Mouse (Mus musculus): Measurements from ENCODE around the gene Copa. TPM values are rescaled to one million over a fixed set of nuclear protein-coding genes. Genes with fewer than 3 reads are reported as not detected.

Gene Copa
- polyA plus RNA-seq, 1 experiment from 2014 or later, result 55.4 TPM

DNA sequence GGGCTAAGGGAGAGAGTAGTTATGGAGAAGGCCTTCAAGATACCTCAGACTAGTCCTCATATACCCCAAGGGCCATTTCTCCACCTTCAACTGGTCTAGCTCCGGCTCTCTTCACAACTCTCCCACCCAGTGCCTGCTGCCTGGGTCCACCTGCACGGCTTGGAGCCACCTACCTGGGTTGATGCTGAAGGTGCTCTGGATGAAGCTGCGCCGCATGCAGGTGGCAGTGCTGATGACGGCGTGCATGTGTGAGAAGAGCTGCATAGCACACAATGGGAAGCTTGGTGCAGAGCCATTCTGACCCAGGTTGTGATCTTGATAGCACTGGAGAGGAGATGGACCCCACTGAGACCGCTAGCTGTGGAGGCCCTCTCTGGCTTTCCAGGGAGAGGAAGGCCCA is 9.7 kb upstream of the Copa start:
- peaks cover 83% of the 10 kb centered on the region for H3K36me3 ChIP-seq (replicated peaks; ENCODE audit: insufficient read depth, low read length)
- 92% methylated on average over 7 of the region's 7 CpGs for WGBS (ENCODE audit: insufficient replicate concordance)

DNA sequence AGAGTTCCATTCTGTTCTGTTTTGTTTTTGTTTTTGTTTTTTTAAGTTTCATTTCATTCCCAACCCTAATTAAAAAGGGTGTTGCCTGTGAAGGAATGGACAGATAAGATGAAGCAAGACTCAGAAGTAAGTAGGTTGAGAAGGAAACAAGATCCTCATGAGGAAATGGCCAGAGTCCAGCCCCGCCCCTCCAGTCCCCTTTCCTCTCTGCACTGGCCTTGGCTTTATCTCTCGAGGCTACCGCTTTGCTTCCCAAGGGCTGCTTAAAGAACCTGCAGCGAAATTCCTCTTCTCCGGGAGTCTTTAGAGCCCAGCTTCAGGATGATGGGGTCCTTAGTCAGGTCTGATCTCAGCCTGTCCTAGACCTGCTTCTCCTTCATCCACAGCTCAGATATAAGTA is 4.3 kb upstream of the Copa start:
- TF ChIP-seq CTCF (IDR thresholded peaks at IDR 0.05; ENCODE audit: low read depth), result no peak
- no peak for TF ChIP-seq EP300 (IDR thresholded peaks at IDR 0.05; ENCODE audit: low read depth)
- no peak for DNase-seq
- Histone ChIP-seq H3K36me3 (replicated peaks; ENCODE audit: insufficient read depth, low read length) (peaks cover 51% of the 10 kb centered on the region), H3K27me3 (ENCODE audit: insufficient read depth, low read length) (no peaks in the 10 kb centered on the region), H3K4me2 (ENCODE audit: low read depth, low read length) (no peak overlapping the region), H3K4me3 (ENCODE audit: low read depth, low read length) (no peak overlapping the region), H3K9me3 (ENCODE audit: low read length) (no peaks in the 10 kb centered on the region), H3K9ac (replicated peaks) (no peak overlapping the region), H3K4me1 (ENCODE audit: insufficient read depth) (peaks cover 3% of the 10 kb centered on the region), H3K27ac (ENCODE audit: low read depth) (no peak overlapping the region)
- no peak for ATAC-seq
- 66% methylated on average over 5 of the region's 5 CpGs for WGBS (ENCODE audit: insufficient replicate concordance)

More for the DNA sequence above, 9.7 kb upstream of the Copa start:
- H3K27me3 ChIP-seq (ENCODE audit: insufficient read depth, low read length), result no peaks in the 10 kb centered on the region
- H3K4me1 ChIP-seq (ENCODE audit: insufficient read depth), result no peaks in the 10 kb centered on the region
- no peak for ATAC-seq
- H3K27ac ChIP-seq (ENCODE audit: low read depth), result no peak overlapping the region
- H3K9ac ChIP-seq (replicated peaks), result no peak overlapping the region
- no peak for DNase-seq
- no peak overlapping the region for H3K4me2 ChIP-seq (ENCODE audit: low read depth, low read length)
- no peak overlapping the region for H3K4me3 ChIP-seq (ENCODE audit: low read depth, low read length)
- TF ChIP-seq EP300 (IDR thresholded peaks at IDR 0.05; ENCODE audit: low read depth) (no peak), CTCF (IDR thresholded peaks at IDR 0.05; ENCODE audit: low read depth) (no peak)
- H3K9me3 ChIP-seq (ENCODE audit: low read length), result no peaks in the 10 kb centered on the region

DNA sequence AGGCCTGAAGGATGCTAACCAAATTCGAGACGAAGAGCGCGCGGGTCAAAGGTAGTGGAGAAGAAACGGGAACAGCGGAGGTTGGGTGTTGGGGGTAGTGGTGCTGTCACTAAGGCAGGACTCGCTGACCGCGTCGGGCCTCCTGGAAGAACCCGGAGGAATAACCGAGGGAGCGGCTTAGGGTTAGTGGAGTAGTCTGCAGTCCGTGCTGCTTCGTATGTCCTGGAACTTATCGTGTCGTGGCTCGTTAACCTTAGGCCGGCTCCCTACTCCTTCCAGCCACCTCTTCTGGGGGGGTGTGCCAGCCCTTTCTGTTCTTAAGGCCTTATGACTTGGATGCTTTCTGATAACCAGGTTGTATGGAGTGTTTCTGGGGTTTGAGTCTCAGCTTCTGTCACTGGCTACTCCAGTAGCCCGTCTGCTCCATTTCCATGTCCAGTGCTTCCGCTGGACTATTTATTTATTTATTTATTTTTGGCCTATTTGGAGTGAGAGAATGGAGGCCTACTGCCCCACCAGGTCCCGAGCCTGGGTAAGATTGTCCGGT is 643 bp downstream of the Copa start:
- Histone ChIP-seq H3K4me2 (ENCODE audit: low read depth, low read length) (peak overlapping the region; percentile 72), H3K4me3 (ENCODE audit: low read depth, low read length) (peak overlapping the region; percentile 85), H3K27ac (ENCODE audit: low read depth) (peak overlapping the region; percentile 79), H3K9ac (replicated peaks) (peak overlapping the region; percentile 87), H3K9me3 (ENCODE audit: low read length) (no peaks in the 10 kb centered on the region), H3K36me3 (replicated peaks; ENCODE audit: insufficient read depth, low read length) (peaks cover 15% of the 10 kb centered on the region), H3K4me1 (ENCODE audit: insufficient read depth) (peaks cover 14% of the 10 kb centered on the region), H3K27me3 (ENCODE audit: insufficient read depth, low read length) (no peaks in the 10 kb centered on the region)
- ATAC-seq, result peak; percentile 69
- DNase-seq, result no peak
- TF ChIP-seq CTCF (IDR thresholded peaks at IDR 0.05; ENCODE audit: low read depth) (no peak), EP300 (IDR thresholded peaks at IDR 0.05; ENCODE audit: low read depth) (no peak)
- WGBS (ENCODE audit: insufficient replicate concordance), result 2% methylated on average over 24 of the region's 24 CpGs

DNA sequence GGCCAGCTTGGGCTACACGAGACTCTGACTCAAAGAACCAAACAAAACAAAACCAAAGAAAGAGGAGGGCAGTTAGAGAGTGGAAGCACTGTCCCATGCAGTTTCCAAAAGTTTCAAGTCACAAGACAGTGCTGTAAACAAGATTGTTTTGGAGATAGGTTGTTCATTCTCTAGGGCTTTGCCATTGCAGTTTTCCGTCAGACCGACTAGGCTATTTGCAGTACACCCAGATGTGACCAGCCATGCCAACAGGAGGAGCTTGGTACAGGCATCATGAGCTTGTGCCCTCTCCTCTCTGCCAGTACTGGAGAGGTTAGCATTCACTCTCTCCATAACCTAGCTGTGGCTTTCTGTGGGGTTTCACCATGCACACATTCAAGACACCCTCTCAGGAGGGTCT is 11.2 kb downstream of the Copa start:
- 71% methylated on average over 3 of the region's 3 CpGs for WGBS (ENCODE audit: insufficient replicate concordance)
- Histone ChIP-seq H3K36me3 (replicated peaks; ENCODE audit: insufficient read depth, low read length) (peaks cover 85% of the 10 kb centered on the region), H3K4me1 (ENCODE audit: insufficient read depth) (no peaks in the 10 kb centered on the region)

DNA sequence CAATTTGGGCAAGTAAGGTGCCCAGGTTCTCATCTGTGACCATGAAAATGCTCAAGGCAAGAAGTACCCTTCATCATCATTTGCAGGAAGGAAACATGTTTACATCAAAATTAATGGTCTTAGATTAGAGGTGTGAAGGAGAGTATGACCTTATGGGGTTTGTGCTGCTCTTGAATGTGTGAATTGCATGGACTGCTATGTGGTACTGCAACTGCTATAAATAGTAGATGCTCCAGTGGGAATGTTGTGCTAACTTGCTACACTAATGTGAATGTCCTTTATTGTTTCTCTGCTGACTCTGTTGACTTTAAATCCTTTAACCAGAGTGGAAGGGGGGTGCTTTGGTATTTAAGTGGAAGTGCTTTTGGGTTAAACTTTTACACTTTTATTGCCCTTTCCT is 12.0 kb downstream of the Copa start:
- peaks cover 81% of the 10 kb centered on the region for H3K36me3 ChIP-seq (replicated peaks; ENCODE audit: insufficient read depth, low read length)
- no peaks in the 10 kb centered on the region for H3K4me1 ChIP-seq (ENCODE audit: insufficient read depth)
- no peak overlapping the region for H3K4me3 ChIP-seq (ENCODE audit: low read depth, low read length)
- DNase-seq, result no peak
- no peak overlapping the region for H3K27ac ChIP-seq (ENCODE audit: low read depth)
- H3K9me3 ChIP-seq (ENCODE audit: low read length), result no peaks in the 10 kb centered on the region
- no peak for TF ChIP-seq CTCF (IDR thresholded peaks at IDR 0.05; ENCODE audit: low read depth)
- TF ChIP-seq EP300 (IDR thresholded peaks at IDR 0.05; ENCODE audit: low read depth), result no peak
- no peak overlapping the region for H3K9ac ChIP-seq (replicated peaks)
- no peak overlapping the region for H3K4me2 ChIP-seq (ENCODE audit: low read depth, low read length)
- no peaks in the 10 kb centered on the region for H3K27me3 ChIP-seq (ENCODE audit: insufficient read depth, low read length)
- ATAC-seq, result no peak

More for the DNA sequence above, 11.2 kb downstream of the Copa start:
- H3K9me3 ChIP-seq (ENCODE audit: low read length), result no peaks in the 10 kb centered on the region
- no peak overlapping the region for H3K27ac ChIP-seq (ENCODE audit: low read depth)
- DNase-seq (no peak), ATAC-seq (no peak)
- no peak overlapping the region for H3K9ac ChIP-seq (replicated peaks)
- no peaks in the 10 kb centered on the region for H3K27me3 ChIP-seq (ENCODE audit: insufficient read depth, low read length)
- no peak overlapping the region for H3K4me3 ChIP-seq (ENCODE audit: low read depth, low read length)
- no peak overlapping the region for H3K4me2 ChIP-seq (ENCODE audit: low read depth, low read length)
- TF ChIP-seq EP300 (IDR thresholded peaks at IDR 0.05; ENCODE audit: low read depth) (no peak), CTCF (IDR thresholded peaks at IDR 0.05; ENCODE audit: low read depth) (no peak)

DNA sequence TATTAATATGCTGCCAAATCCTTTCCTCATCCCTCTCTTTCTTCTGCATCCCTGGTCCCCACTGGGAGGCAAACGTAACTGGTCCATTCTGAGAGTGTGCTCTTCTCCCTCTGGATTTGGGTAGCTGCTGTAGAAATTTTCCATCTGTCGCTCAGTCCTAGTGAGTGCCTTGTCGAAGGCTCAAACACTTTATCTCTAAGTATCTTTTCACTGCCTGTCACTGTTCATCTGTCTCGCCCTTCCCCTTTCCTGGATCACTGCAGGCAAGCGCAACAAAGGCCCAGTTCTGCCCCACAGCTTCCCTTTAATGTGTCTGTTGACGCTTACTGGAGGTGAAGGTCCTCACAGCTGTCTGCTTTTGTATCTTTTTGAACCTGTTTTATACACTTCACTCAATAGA is 12.9 kb downstream of the Copa start:
- DNase-seq, result no peak
- Histone ChIP-seq H3K9ac (replicated peaks) (no peak overlapping the region), H3K4me3 (ENCODE audit: low read depth, low read length) (no peak overlapping the region), H3K9me3 (ENCODE audit: low read length) (no peaks in the 10 kb centered on the region), H3K36me3 (replicated peaks; ENCODE audit: insufficient read depth, low read length) (peaks cover 78% of the 10 kb centered on the region), H3K27ac (ENCODE audit: low read depth) (no peak overlapping the region), H3K4me1 (ENCODE audit: insufficient read depth) (no peaks in the 10 kb centered on the region), H3K4me2 (ENCODE audit: low read depth, low read length) (no peak overlapping the region), H3K27me3 (ENCODE audit: insufficient read depth, low read length) (no peaks in the 10 kb centered on the region)
- TF ChIP-seq EP300 (IDR thresholded peaks at IDR 0.05; ENCODE audit: low read depth) (no peak), CTCF (IDR thresholded peaks at IDR 0.05; ENCODE audit: low read depth) (no peak)
- ATAC-seq, result no peak
- 49% methylated on average over 6 of the region's 6 CpGs for WGBS (ENCODE audit: insufficient replicate concordance)

Measured in liver, postnatal 0 days (tissue).